Mouse (Mus musculus) gastrocnemius, postnatal 4 days (tissue): ENCODE results near the gene Gm20873. TPM values are rescaled to one million over a fixed set of nuclear protein-coding genes. Genes with fewer than 3 reads are reported as not detected.
"Not testable (repeated sequence)": the region's sequence is repeated elsewhere in the genome, so short reads cannot be mapped to it uniquely, and the experiment has no call there.

Experiments used
- DNase-seq, 2 experiments: peaks; one replicate each; pipeline ENCODE4 v3.0.0; 2021 to 2022; ENCODE audit warnings: low spot score in 2 of 2, mixed read lengths in 2 of 2
- long read RNA-seq, 2 experiments: library from polyadenylated mRNA; stranded (forward); transcript quantifications; one replicate each; pipeline ENCODE4 v2.0.0; 2021
- total RNA-seq, 2 experiments: library from RNA; stranded (reverse); gene quantifications; 2 replicates each; pipeline ENCODE4 v1.2.3; 2021

Gm20873 gene
- total RNA-seq, result not detected
- long read RNA-seq, experiment 1, result 0 reads
- long read RNA-seq, experiment 2, result 0 reads

DNA sequence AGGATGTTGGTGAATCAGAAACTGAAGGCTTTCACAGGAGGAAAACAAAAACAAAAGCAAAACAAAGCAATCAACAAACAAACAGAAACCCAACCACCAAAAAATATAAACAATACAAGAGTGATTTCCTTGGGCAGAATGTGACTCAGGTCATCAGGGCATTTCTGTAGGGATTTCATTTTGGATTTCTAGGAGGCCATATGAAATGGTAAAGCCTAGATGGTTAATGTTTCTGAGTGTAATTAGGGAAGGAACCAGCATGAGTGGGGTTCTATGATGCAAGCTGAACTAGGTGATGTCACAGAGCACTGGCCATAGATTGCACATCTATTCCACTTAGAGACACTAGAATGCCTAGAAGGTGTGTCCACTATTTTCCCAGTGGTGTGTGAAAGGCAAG is at the start of gene Gm20873:
TSS of gene Gm20873 (plus strand) at position 301 of the 400 bp plus-strand sequence.
- DNase-seq, result not testable (repeated sequence)

DNA sequence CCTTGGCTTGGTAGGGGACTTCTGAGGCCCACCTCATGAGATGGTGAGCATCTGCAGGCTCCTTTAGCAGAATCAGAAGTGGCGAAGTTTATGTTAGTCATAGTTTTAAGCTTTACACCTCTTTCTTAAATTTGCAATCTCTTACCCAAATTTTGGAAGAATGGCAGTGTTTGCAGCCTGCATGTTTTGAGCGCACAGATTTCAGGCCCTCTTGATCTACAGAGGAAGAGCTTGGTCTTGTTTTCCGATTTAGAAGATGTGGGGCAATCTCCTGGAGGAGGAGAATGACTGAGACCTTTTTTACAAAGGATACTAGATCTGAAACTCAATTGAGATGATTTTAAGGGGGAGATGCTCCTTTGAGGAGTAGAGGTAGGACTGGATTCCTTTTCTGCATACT is 29.0 kb upstream of the Gm20873 start, which contains the start of gene Gm21746:
TSS of gene Gm21746 (minus strand) at position 101 of the 400 bp plus-strand sequence.
- DNase-seq, result not testable (repeated sequence)

Other genes starting within 250 kb of the Gm20873 start
- not detected for gene Gm21746, start 29.1 kb upstream of the Gm20873 start, total RNA-seq